Mouse (Mus musculus) 3134 (cell line): ENCODE measurements around the gene Gm10486.
"Not testable (repeated sequence)": the region's sequence is repeated elsewhere in the genome, so short reads cannot be mapped to it uniquely, and the experiment has no call there.

Experiments used
- DNase-seq: peaks from one replicate; pipeline ENCODE4 v3.0.0-alpha.2; 2011; ENCODE audit warnings: low spot score; ENCODE audit not compliant: insufficient read length; ENCODE audit errors: extremely low read depth

Gm10486 gene

GRCm38 (mm10) chrX:35067084-35067483 is at the start of gene Gm10486:
Gm10486 (plus strand) TSS chrX:35067384.
- DNase-seq = not testable (repeated sequence)
